Mouse (Mus musculus): ENCODE measurements around the gene Olfr884. TPM values are rescaled to one million over a fixed set of nuclear protein-coding genes. Genes with fewer than 3 reads are reported as not detected.

The Olfr884 gene
- not detected for polyA plus RNA-seq (2014; fragmentation: Illumina TruSeq; extraction: RNeasy Lipid Tissue Mini Kit (QIAGEN cat#74804))

GRCm38 (mm10) chr9:38046255-38046654 is at the start of gene Olfr884:
TSS of gene Olfr884 (plus strand) at chr9:38046555.

GRCm38 (mm10) chr9:38025508-38025907 is 20.8 kb upstream of the Olfr884 start, which contains the start of gene Olfr883:
TSS of gene Olfr883 (plus strand) at chr9:38025808.

GRCm38 (mm10) chr9:38061022-38061421 is 14.7 kb downstream of the Olfr884 start, which contains the start of gene Olfr885:
TSS of gene Olfr885 (plus strand) at chr9:38061322.

GRCm38 (mm10) chr9:38083772-38084171 is 37.4 kb downstream of the Olfr884 start, which contains the start of gene Olfr887:
TSS of gene Olfr887 (plus strand) at chr9:38084072.

Other genes with a start within 250 kb of the Olfr884 start
- gene Olfr876, start 243.5 kb upstream of the Olfr884 start, polyA plus RNA-seq (2014; fragmentation: Illumina TruSeq; extraction: RNeasy Lipid Tissue Mini Kit (QIAGEN cat#74804)), result not detected
- gene Olfr877, start 192.3 kb upstream of the Olfr884 start, polyA plus RNA-seq (2014; fragmentation: Illumina TruSeq; extraction: RNeasy Lipid Tissue Mini Kit (QIAGEN cat#74804)), result 0.20 TPM
- gene Olfr145, start 149.8 kb upstream of the Olfr884 start, polyA plus RNA-seq (2014; fragmentation: Illumina TruSeq; extraction: RNeasy Lipid Tissue Mini Kit (QIAGEN cat#74804)), result not detected
- gene Olfr878, start 128.7 kb upstream of the Olfr884 start, polyA plus RNA-seq (2014; fragmentation: Illumina TruSeq; extraction: RNeasy Lipid Tissue Mini Kit (QIAGEN cat#74804)), result 0.51 TPM
- not detected for gene Olfr881, start 54.7 kb upstream of the Olfr884 start, polyA plus RNA-seq (2014; fragmentation: Illumina TruSeq; extraction: RNeasy Lipid Tissue Mini Kit (QIAGEN cat#74804))
- not detected for gene Olfr883, start 20.7 kb upstream of the Olfr884 start, polyA plus RNA-seq (2014; fragmentation: Illumina TruSeq; extraction: RNeasy Lipid Tissue Mini Kit (QIAGEN cat#74804))
- gene Olfr885, start 14.8 kb downstream of the Olfr884 start, polyA plus RNA-seq (2014; fragmentation: Illumina TruSeq; extraction: RNeasy Lipid Tissue Mini Kit (QIAGEN cat#74804)), result not detected
- gene Olfr887, start 37.5 kb downstream of the Olfr884 start, polyA plus RNA-seq (2014; fragmentation: Illumina TruSeq; extraction: RNeasy Lipid Tissue Mini Kit (QIAGEN cat#74804)), result not detected
- gene Olfr888, start 61.6 kb downstream of the Olfr884 start, polyA plus RNA-seq (2014; fragmentation: Illumina TruSeq; extraction: RNeasy Lipid Tissue Mini Kit (QIAGEN cat#74804)), result not detected
- gene Olfr889, start 68.6 kb downstream of the Olfr884 start, polyA plus RNA-seq (2014; fragmentation: Illumina TruSeq; extraction: RNeasy Lipid Tissue Mini Kit (QIAGEN cat#74804)), result not detected
- gene Olfr890, start 96.0 kb downstream of the Olfr884 start, polyA plus RNA-seq (2014; fragmentation: Illumina TruSeq; extraction: RNeasy Lipid Tissue Mini Kit (QIAGEN cat#74804)), result not detected
- gene Olfr891, start 134.3 kb downstream of the Olfr884 start, polyA plus RNA-seq (2014; fragmentation: Illumina TruSeq; extraction: RNeasy Lipid Tissue Mini Kit (QIAGEN cat#74804)), result not detected
- not detected for gene Olfr893, start 161.8 kb downstream of the Olfr884 start, polyA plus RNA-seq (2014; fragmentation: Illumina TruSeq; extraction: RNeasy Lipid Tissue Mini Kit (QIAGEN cat#74804))
- not detected for gene Olfr894, start 171.5 kb downstream of the Olfr884 start, polyA plus RNA-seq (2014; fragmentation: Illumina TruSeq; extraction: RNeasy Lipid Tissue Mini Kit (QIAGEN cat#74804))
- not detected for gene Olfr143, start 206.2 kb downstream of the Olfr884 start, polyA plus RNA-seq (2014; fragmentation: Illumina TruSeq; extraction: RNeasy Lipid Tissue Mini Kit (QIAGEN cat#74804))
- not detected for gene Olfr895, start 221.3 kb downstream of the Olfr884 start, polyA plus RNA-seq (2014; fragmentation: Illumina TruSeq; extraction: RNeasy Lipid Tissue Mini Kit (QIAGEN cat#74804))
- not detected for gene Olfr896-ps1, start 244.6 kb downstream of the Olfr884 start, polyA plus RNA-seq (2014; fragmentation: Illumina TruSeq; extraction: RNeasy Lipid Tissue Mini Kit (QIAGEN cat#74804))

Measured in ovary, adult 10 weeks (tissue).